Mouse (Mus musculus) myocyte (in vitro differentiated cells): ENCODE results near the gene Urm1.

Source experiments
- MYOG ChIP-seq, 3 experiments: IDR thresholded peaks; one replicate each; pipeline ENCODE4 v1.6.1; 2011; ENCODE audit warnings: control low read depth in 2 of 3, low read depth in 2 of 3, mild to moderate bottlenecking in 2 of 3; ENCODE audit not compliant: insufficient read length in 2 of 3, control insufficient read depth in 1 of 3, insufficient read depth in 1 of 3
- POLR2A ChIP-seq: IDR thresholded peaks from one replicate; pipeline ENCODE4 v1.6.1; 2011; ENCODE audit warnings: low read depth, mild to moderate bottlenecking, control low read depth, moderate library complexity; ENCODE audit not compliant: insufficient read length
- TCF12 ChIP-seq: IDR thresholded peaks from one replicate; pipeline ENCODE4 v1.6.1; 2011; ENCODE audit warnings: mild to moderate bottlenecking, control low read depth; ENCODE audit not compliant: poor library complexity, insufficient read depth, severe bottlenecking

- TF ChIP-seq MYOG (IDR thresholded peaks at IDR 0.05; ENCODE audit: control insufficient read depth in 1 of 3, insufficient read depth in 1 of 3, insufficient read length in 2 of 3, low read depth in 2 of 3), result no peak
- no peak for TF ChIP-seq POLR2A
- no peak for TF ChIP-seq TCF12
Measured at GRCm38 (mm10) chr2:29827709-29828024, 7.8 kb downstream of the Urm1 start.
